23 mouse cellular contexts compared by ENCODE assay signal in genomic region chr7:142205488-142205887, GRCm38 (mm10). TPM values are rescaled to one million over a fixed set of nuclear protein-coding genes. Genes with fewer than 3 reads are reported as not detected.
"Had no signal": no experiment of that assay in that cellular context is flagged by ENCODE, and none has a peak within 500 bp of the region (broad histone marks: within the 10 kb centered on the region; RNA-seq: fewer than 3 reads in every experiment).

No protein-coding gene starts in this region.

- DNase-seq: lung, adult 18-20 months; lung, embryonic 14.5 days; lung, postnatal 10 days; lung, postnatal 36 days; right cerebral cortex, postnatal 14 days; thymus, adult 18-20 months; thymus, postnatal 14 days; thymus, postnatal 4 days had no signal

- H3K9me3 ChIP-seq: midbrain, embryonic 13.5 days; midbrain, embryonic 15.5 days; neural tube, embryonic 12.5 days; stomach, embryonic 15.5 days had no signal

- H3K4me2 ChIP-seq: lung, embryonic 14.5 days; midbrain, embryonic 11.5 days; midbrain, embryonic 13.5 days; midbrain, embryonic 15.5 days; neural tube, embryonic 12.5 days; stomach, embryonic 15.5 days had no signal

- H3K4me1 ChIP-seq: megakaryocyte, embryonic 14.5 days; midbrain, embryonic 13.5 days; midbrain, embryonic 15.5 days; neural tube, embryonic 12.5 days; stomach, embryonic 15.5 days had no signal

- H3K27ac ChIP-seq: liver, embryonic 14.5 days; macrophage; midbrain, embryonic 13.5 days; midbrain, embryonic 15.5 days; neural tube, embryonic 12.5 days; stomach, embryonic 15.5 days had no signal

- H3K4me3 ChIP-seq: megakaryocyte, embryonic 14.5 days; midbrain, embryonic 13.5 days; midbrain, embryonic 15.5 days; neural tube, embryonic 12.5 days; stomach, embryonic 15.5 days had no signal

- H3K36me3 ChIP-seq: midbrain, embryonic 13.5 days; midbrain, embryonic 15.5 days; neural tube, embryonic 12.5 days; stomach, embryonic 15.5 days had no signal

- H3K9ac ChIP-seq: liver, embryonic 14.5 days; lung, embryonic 14.5 days; midbrain, embryonic 13.5 days; midbrain, embryonic 15.5 days; neural tube, embryonic 12.5 days; stomach, embryonic 15.5 days had no signal

- H3K27me3 ChIP-seq: midbrain, embryonic 15.5 days; neural tube, embryonic 12.5 days; stomach, embryonic 15.5 days had no signal

- ATAC-seq: midbrain, embryonic 13.5 days; midbrain, embryonic 15.5 days had no signal

RNA-seq across cellular contexts. Expression of gene Krtap5-3, which starts 4.3 kb away (rescaled TPM):
- polyA plus RNA-seq: liver, embryonic 14.5 days; liver, embryonic 16.5 days; lung, embryonic 14.5 days; lung, embryonic 16.5 days; macrophage; midbrain, embryonic 11.5 days; midbrain, embryonic 13.5 days; midbrain, embryonic 15.5 days; midbrain, postnatal 0 days; neural tube, embryonic 12.5 days; neural tube, embryonic 14.5 days; spleen, adult 2 months; stomach, embryonic 15.5 days; thymus, postnatal 0 days; urinary bladder, adult 2 months had no signal

RNA-seq across cellular contexts. Expression of gene Gm7579, which starts 6.2 kb away (rescaled TPM):
- polyA plus RNA-seq: liver, embryonic 14.5 days; liver, embryonic 16.5 days; lung, embryonic 14.5 days; lung, embryonic 16.5 days; macrophage; midbrain, embryonic 11.5 days; midbrain, embryonic 13.5 days; midbrain, embryonic 15.5 days; midbrain, postnatal 0 days; neural tube, embryonic 12.5 days; neural tube, embryonic 14.5 days; spleen, adult 2 months; stomach, embryonic 15.5 days; thymus, postnatal 0 days; urinary bladder, adult 2 months had no signal

RNA-seq across cellular contexts. Expression of gene Gm10153, which starts 15.3 kb away (rescaled TPM):
- polyA plus RNA-seq: liver, embryonic 14.5 days; liver, embryonic 16.5 days; lung, embryonic 14.5 days; lung, embryonic 16.5 days; macrophage; midbrain, embryonic 11.5 days; midbrain, embryonic 13.5 days; midbrain, embryonic 15.5 days; midbrain, postnatal 0 days; neural tube, embryonic 12.5 days; neural tube, embryonic 14.5 days; spleen, adult 2 months; stomach, embryonic 15.5 days; thymus, postnatal 0 days; urinary bladder, adult 2 months had no signal

RNA-seq across cellular contexts. Expression of gene Krtap5-5, which starts 24.3 kb away (rescaled TPM):
- polyA plus RNA-seq: liver, embryonic 14.5 days; liver, embryonic 16.5 days; lung, embryonic 14.5 days; lung, embryonic 16.5 days; macrophage; midbrain, embryonic 11.5 days; midbrain, embryonic 13.5 days; midbrain, embryonic 15.5 days; midbrain, postnatal 0 days; neural tube, embryonic 12.5 days; neural tube, embryonic 14.5 days; spleen, adult 2 months; stomach, embryonic 15.5 days; urinary bladder, adult 2 months had no signal

RNA-seq across cellular contexts. Expression of gene Krtap5-2, which starts 29.7 kb away (rescaled TPM):
- polyA plus RNA-seq: liver, embryonic 14.5 days; liver, embryonic 16.5 days; lung, embryonic 14.5 days; lung, embryonic 16.5 days; macrophage; midbrain, embryonic 11.5 days; midbrain, embryonic 13.5 days; midbrain, embryonic 15.5 days; midbrain, postnatal 0 days; neural tube, embryonic 12.5 days; neural tube, embryonic 14.5 days; spleen, adult 2 months; stomach, embryonic 15.5 days; thymus, postnatal 0 days; urinary bladder, adult 2 months had no signal
